Mouse (Mus musculus) liver, embryonic 15.5 days (tissue): Measurements from ENCODE around the gene Dlx6. TPM values are rescaled to one million over a fixed set of nuclear protein-coding genes. Genes with fewer than 3 reads are reported as not detected.
A peak's percentile ranks its signal among the peaks of the same experiment; 100 is the strongest.

ENCODE experiments used
- ATAC-seq: fragments of 200-750 bp; cut with Nextera tagmentation; 2 replicates; pipeline ENCODE4 v1.8.0; 2017; ENCODE audit warnings: moderate number of reproducible peaks, mild to moderate bottlenecking, moderate library complexity; ENCODE audit not compliant: insufficient read depth
- H3K27ac ChIP-seq: fragments of 300-500 bp; sonication (generic); replicated peaks from 2 replicates; pipeline ENCODE4 v1.5.1; 2015; ENCODE audit warnings: mild to moderate bottlenecking, inconsistent platforms
- H3K27me3 ChIP-seq: fragments of 300-500 bp; sonication (generic); 2 replicates; pipeline ENCODE4 v1.6.1; 2015; ENCODE audit warnings: mild to moderate bottlenecking, inconsistent platforms
- H3K36me3 ChIP-seq: fragments of 300-500 bp; sonication (generic); replicated peaks from 2 replicates; pipeline ENCODE4 v1.6.1; 2015; ENCODE audit warnings: moderate library complexity, mild to moderate bottlenecking, inconsistent platforms
- H3K4me1 ChIP-seq: fragments of 300-500 bp; sonication (generic); replicated peaks from 2 replicates; pipeline ENCODE4 v1.6.1; 2015; ENCODE audit warnings: inconsistent platforms
- H3K4me2 ChIP-seq: fragments of 300-500 bp; sonication (generic); 2 replicates; pipeline ENCODE4 v1.6.1; 2015; ENCODE audit warnings: moderate library complexity, mild to moderate bottlenecking, inconsistent platforms
- H3K4me3 ChIP-seq: fragments of 300-500 bp; sonication (generic); replicated peaks from 2 replicates; pipeline ENCODE4 v1.5.1; 2015; ENCODE audit warnings: mild to moderate bottlenecking, inconsistent platforms
- H3K9ac ChIP-seq: fragments of 300-500 bp; sonication (generic); 2 replicates; pipeline ENCODE4 v1.6.1; 2015; ENCODE audit warnings: moderate library complexity, mild to moderate bottlenecking, inconsistent platforms
- H3K9me3 ChIP-seq: fragments of 300-500 bp; sonication (generic); replicated peaks from 2 replicates; pipeline ENCODE4 v1.6.1; 2016; ENCODE audit warnings: inconsistent platforms
- WGBS: fragments of 180-500 bp; shearing (Covaris S2); methylation state at CpG from one replicate; pipeline ENCODE4 v1.1.7; 2015; ENCODE audit warnings: mixed read lengths; ENCODE audit not compliant: insufficient replicate concordance; 5-methylcytosine and 5-hydroxymethylcytosine counted together
- polyA plus RNA-seq: library from polyadenylated mRNA; unstranded; fragments of >200 nt; fragmentation: Nextera tagmentation; extraction: Ambion mirVana; gene quantifications from 2 replicates; pipeline ENCODE4 v1.2.1, GENCODE M21; 2015

Gene Dlx6
- polyA plus RNA-seq, 1 experiment from 2014 or later = not detected

- H3K4me1 ChIP-seq = no peaks in the 10 kb centered on the region
- no peaks in the 10 kb centered on the region for H3K9me3 ChIP-seq
- no peak for ATAC-seq
- H3K4me2 ChIP-seq = no peak overlapping the region
- no peak overlapping the region for H3K27ac ChIP-seq
- no peak overlapping the region for H3K9ac ChIP-seq
- H3K4me3 ChIP-seq = no peak overlapping the region
- 2% methylated on average over 14 of the region's 14 CpGs for WGBS
- peaks cover 100% of the 10 kb centered on the region for H3K27me3 ChIP-seq
- no peaks in the 10 kb centered on the region for H3K36me3 ChIP-seq
Measured at GRCm38 (mm10) chr6:6878841-6879291, 15.7 kb downstream of the Dlx6 start.

GRCm38 (mm10) chr6:6879371-6880325 lies 16.5 kb downstream of the Dlx6 start:
- H3K27me3 ChIP-seq = peaks cover 98% of the 10 kb centered on the region
- H3K4me3 ChIP-seq = no peak overlapping the region
- H3K36me3 ChIP-seq = no peaks in the 10 kb centered on the region
- H3K27ac ChIP-seq = no peak overlapping the region
- WGBS = 2% methylated on average over 44 of the region's 44 CpGs
- H3K9ac ChIP-seq = no peak overlapping the region
- H3K9me3 ChIP-seq = no peaks in the 10 kb centered on the region
- no peak for ATAC-seq
- H3K4me2 ChIP-seq = no peak overlapping the region
- no peaks in the 10 kb centered on the region for H3K4me1 ChIP-seq

- no peak for ATAC-seq
- Histone ChIP-seq H3K4me1 (no peaks in the 10 kb centered on the region), H3K4me2 (no peak overlapping the region), H3K27ac (no peak overlapping the region), H3K36me3 (no peaks in the 10 kb centered on the region), H3K27me3 (peaks cover 97% of the 10 kb centered on the region), H3K9ac (no peak overlapping the region), H3K4me3 (no peak overlapping the region), H3K9me3 (no peaks in the 10 kb centered on the region)
- 2% methylated on average over 24 of the region's 24 CpGs for WGBS
Measured at GRCm38 (mm10) chr6:6880361-6881114, 17.4 kb downstream of the Dlx6 start.

DNA sequence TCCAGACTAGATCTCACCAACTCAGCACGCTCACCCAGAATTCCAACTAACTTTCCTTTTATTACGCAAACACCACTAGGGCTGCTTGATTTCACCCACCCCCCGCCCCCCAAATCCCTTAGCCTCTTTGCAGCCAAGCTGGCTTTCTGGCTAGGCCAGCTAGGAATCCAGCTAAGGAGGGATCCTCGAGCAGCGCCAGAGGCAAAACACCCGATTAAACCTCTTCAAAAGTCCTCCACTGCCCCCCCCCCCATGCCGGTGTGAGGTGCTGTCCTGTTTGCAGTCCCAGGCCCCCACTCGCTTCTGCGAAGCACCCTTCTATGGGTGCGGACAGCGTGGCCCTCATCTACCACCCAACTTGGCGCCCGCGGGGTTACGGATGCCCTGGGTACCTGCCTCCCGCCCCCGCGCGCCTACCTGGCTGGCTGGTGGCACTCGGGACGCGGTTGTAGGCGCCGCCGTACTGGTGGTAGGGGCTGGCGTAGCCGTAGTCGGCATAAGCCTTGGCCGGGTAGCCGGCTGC lies 18.0 kb downstream of the Dlx6 start:
- no peaks in the 10 kb centered on the region for H3K9me3 ChIP-seq

DNA sequence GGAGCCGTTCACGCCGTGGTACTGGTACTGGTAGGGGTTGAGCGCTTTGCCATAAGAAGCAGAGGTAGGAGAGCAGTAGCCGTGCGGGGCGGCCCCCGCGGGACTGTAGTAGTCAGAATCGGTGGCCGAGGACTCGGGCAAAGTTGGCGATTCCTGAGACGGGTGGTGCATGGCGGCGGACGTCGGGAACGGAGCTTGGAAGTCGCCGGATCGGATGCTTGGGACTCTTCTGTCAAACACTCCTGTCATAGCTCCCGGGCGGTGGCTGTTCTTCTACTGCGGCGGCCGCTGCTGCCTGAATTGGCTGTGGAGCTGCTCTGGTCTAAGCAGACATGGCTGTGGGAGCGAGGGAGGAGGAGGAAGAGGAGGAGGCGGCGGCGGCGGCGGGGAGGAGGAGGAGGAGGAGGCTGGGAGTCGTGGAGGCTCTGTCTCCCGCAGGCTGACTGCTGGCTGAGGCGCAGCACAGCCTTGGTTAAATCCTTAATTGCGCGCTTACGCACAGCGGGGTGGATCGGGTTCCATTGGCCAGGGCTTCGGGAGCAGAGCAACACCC lies 18.6 kb downstream of the Dlx6 start, which contains the start of gene Dlx5:
Gene Dlx5, minus strand, starts transcription at position 448 of the 553 bp plus-strand sequence.
- H3K4me3 ChIP-seq = no peak within 1 kb of the TSS
- WGBS = under 1% methylated on average over 40 of the region's 42 CpGs
- no peak for ATAC-seq

More for the DNA sequence above, 18.0 kb downstream of the Dlx6 start:
- H3K4me3 ChIP-seq = no peak overlapping the region
- no peak overlapping the region for H3K27ac ChIP-seq
- H3K4me2 ChIP-seq = peak overlapping the region; percentile 29; the same call in 1 of the 2 replicates
- H3K4me1 ChIP-seq = no peaks in the 10 kb centered on the region
- peaks cover 91% of the 10 kb centered on the region for H3K27me3 ChIP-seq
- no peaks in the 10 kb centered on the region for H3K36me3 ChIP-seq
- H3K9ac ChIP-seq = no peak overlapping the region
- WGBS = 1% methylated on average over 30 of the region's 30 CpGs
- ATAC-seq = no peak

DNA sequence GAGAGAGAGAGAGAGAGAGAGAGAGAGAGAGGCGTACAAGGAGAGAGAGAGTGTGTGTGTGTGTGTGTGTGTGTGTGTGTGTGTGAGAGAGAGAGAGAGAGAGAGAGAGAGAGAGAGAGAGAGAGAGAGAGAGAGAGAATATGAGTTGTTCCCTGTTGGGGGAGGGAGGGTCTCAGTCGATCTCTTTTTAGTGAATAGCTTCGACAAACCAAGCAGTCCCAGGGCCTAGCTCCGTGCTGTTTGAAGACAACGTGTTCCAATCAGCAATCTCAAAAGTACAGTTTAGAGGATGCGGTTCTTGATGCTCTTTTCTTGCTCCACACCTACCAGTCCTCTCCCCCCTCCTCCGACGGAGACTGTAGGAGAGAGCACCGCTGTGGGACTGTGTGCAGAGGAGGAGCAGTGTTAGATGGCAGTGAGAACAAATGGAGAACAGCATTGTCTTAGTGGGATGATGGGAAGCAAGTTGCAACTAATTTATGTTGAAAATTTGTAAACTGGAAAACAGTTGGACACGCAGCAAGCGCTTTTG lies 19.2 kb downstream of the Dlx6 start:
- H3K9ac ChIP-seq = no peak overlapping the region
- H3K4me3 ChIP-seq = no peak overlapping the region
- no peak overlapping the region for H3K27ac ChIP-seq
- H3K4me1 ChIP-seq = no peaks in the 10 kb centered on the region
- H3K9me3 ChIP-seq = no peaks in the 10 kb centered on the region
- H3K4me2 ChIP-seq = no peak overlapping the region
- H3K27me3 ChIP-seq = peaks cover 82% of the 10 kb centered on the region
- no peaks in the 10 kb centered on the region for H3K36me3 ChIP-seq
- WGBS = 7% methylated on average over 10 of the region's 11 CpGs
- ATAC-seq = no peak

More for the DNA sequence above, 18.6 kb downstream of the Dlx6 start, which contains the start of gene Dlx5:
- Histone ChIP-seq H3K4me1 (no peaks in the 10 kb centered on the region), H3K9ac (no peak within 1 kb of the TSS), H3K9me3 (no peaks in the 10 kb centered on the region), H3K27me3 (peaks cover 86% of the 10 kb centered on the region), H3K36me3 (no peaks in the 10 kb centered on the region), H3K4me2 (peak within 1 kb of the TSS; percentile 29; the same call in 1 of the 2 replicates), H3K27ac (no peak within 1 kb of the TSS)

- 7% methylated on average over 12 of the region's 12 CpGs for WGBS
Measured at GRCm38 (mm10) chr6:6884897-6885296, 21.8 kb downstream of the Dlx6 start.

GRCm38 (mm10) chr6:6886225-6886624 lies 23.1 kb downstream of the Dlx6 start:
- Histone ChIP-seq H3K4me2 (no peak overlapping the region), H3K27me3 (peaks cover 46% of the 10 kb centered on the region), H3K4me1 (no peaks in the 10 kb centered on the region), H3K36me3 (no peaks in the 10 kb centered on the region), H3K27ac (no peak overlapping the region), H3K9me3 (no peaks in the 10 kb centered on the region), H3K4me3 (no peak overlapping the region), H3K9ac (no peak overlapping the region)
- 62% methylated on average over 3 of the region's 3 CpGs for WGBS
- no peak for ATAC-seq

More at GRCm38 (mm10) chr6:6884897-6885296, 21.8 kb downstream of the Dlx6 start:
- H3K27me3 ChIP-seq = peaks cover 59% of the 10 kb centered on the region
- no peaks in the 10 kb centered on the region for H3K36me3 ChIP-seq
- H3K4me2 ChIP-seq = no peak overlapping the region
- no peak overlapping the region for H3K27ac ChIP-seq
- no peaks in the 10 kb centered on the region for H3K4me1 ChIP-seq
- no peaks in the 10 kb centered on the region for H3K9me3 ChIP-seq
- no peak for ATAC-seq
- no peak overlapping the region for H3K9ac ChIP-seq
- no peak overlapping the region for H3K4me3 ChIP-seq

DNA sequence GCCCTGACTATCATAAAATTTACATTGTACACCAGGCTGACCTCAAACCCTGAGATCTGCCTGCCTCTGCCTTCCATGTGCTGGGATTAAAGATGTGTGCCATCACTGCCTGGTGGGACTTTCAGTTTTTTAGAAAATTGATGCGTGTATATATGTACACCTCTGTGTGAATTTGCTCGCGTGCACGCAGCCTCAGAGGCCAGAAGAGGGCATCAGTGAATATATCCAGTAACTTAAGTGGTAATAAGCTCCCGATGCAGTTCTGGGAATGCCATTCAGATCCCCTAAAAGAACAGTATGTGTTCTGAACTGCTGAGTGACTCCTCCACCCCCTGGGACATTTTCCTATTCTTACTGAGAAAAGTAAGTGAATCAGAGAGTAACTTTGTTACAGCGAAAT lies 26.9 kb downstream of the Dlx6 start:
- Histone ChIP-seq H3K36me3 (no peaks in the 10 kb centered on the region), H3K27me3 (peaks cover 10% of the 10 kb centered on the region), H3K4me2 (no peak overlapping the region), H3K4me3 (no peak overlapping the region), H3K9ac (no peak overlapping the region), H3K27ac (no peak overlapping the region), H3K4me1 (no peaks in the 10 kb centered on the region), H3K9me3 (no peaks in the 10 kb centered on the region)
- no peak for ATAC-seq
- WGBS = 51% methylated on average over 6 of the region's 6 CpGs

DNA sequence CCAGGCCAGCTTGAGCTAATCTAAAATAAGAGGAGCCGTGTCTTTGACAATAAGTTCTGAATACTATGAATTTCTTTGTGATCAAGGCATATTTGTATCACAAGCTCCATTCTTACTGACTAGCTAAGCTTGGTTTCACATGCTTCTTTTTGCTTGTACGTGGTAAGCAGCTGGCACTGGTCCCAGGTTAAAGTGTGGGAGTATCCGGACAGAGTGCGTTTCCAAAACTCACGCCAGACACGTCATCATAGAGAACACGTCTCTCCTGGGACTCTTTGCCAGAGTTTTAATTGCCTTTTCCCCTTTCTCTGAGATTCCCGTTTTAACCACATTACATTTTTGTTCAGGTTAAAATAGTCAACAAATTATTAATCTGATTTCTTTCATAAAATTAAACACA lies 46.5 kb downstream of the Dlx6 start:
- H3K27me3 ChIP-seq = no peaks in the 10 kb centered on the region
- WGBS = 68% methylated on average over 8 of the region's 8 CpGs
- H3K27ac ChIP-seq = no peak overlapping the region
- ATAC-seq = no peak
- no peak overlapping the region for H3K4me2 ChIP-seq
- H3K4me3 ChIP-seq = no peak overlapping the region
- no peak overlapping the region for H3K9ac ChIP-seq
- H3K9me3 ChIP-seq = no peaks in the 10 kb centered on the region
- H3K36me3 ChIP-seq = no peaks in the 10 kb centered on the region
- no peaks in the 10 kb centered on the region for H3K4me1 ChIP-seq
